Mouse (Mus musculus) left cerebral cortex, postnatal 36 days (tissue): ENCODE results near the gene Fgfr2. TPM values are rescaled to one million over a fixed set of nuclear protein-coding genes. Genes with fewer than 3 reads are reported as not detected.

Experiments
- DNase-seq, 2 experiments: peaks; one replicate each; pipeline ENCODE4 v3.0.0; 2021 to 2022; ENCODE audit warnings: low spot score in 2 of 2, mixed read lengths in 1 of 2
- intact Hi-C: fragments of 180-260 bp; cut with DNase I; formaldehyde crosslinking; loops from one replicate; pipeline ENCODE4 v1.15.1; 2025
- total RNA-seq, 2 experiments: library from RNA; stranded (reverse); gene quantifications; 2 replicates each; pipeline ENCODE4 v1.2.3; 2021

The Fgfr2 gene
- total RNA-seq, 2 experiments from 2014 or later, result 41.6 to 46.6 TPM

GRCm38 (mm10) chr7:130380769-130381355 lies 2742.3 kb downstream of the Fgfr2 start:
- intact Hi-C loops, result loop anchor here (5.0 kb wide), 3 partner anchors 91 to 729 kb away; no protein-coding TSS in a partner anchor
- no peak for DNase-seq

- no peak for DNase-seq
- intact Hi-C loops, result loop anchor here (5.0 kb wide), 3 partner anchors 92 to 728 kb away; no protein-coding TSS in a partner anchor
Measured at GRCm38 (mm10) chr7:130380367-130380766, 2742.8 kb downstream of the Fgfr2 start.

GRCm38 (mm10) chr7:130379886-130380285 lies 2743.3 kb downstream of the Fgfr2 start:
- intact Hi-C loops, result loop anchor here (5.0 kb wide), 3 partner anchors 92 to 728 kb away; no protein-coding TSS in a partner anchor
- no peak for DNase-seq

GRCm38 (mm10) chr7:130378308-130378707 lies 2744.8 kb downstream of the Fgfr2 start:
- intact Hi-C loops, result no loop called here

GRCm38 (mm10) chr7:130374311-130374710 lies 2748.8 kb downstream of the Fgfr2 start:
- no peak for DNase-seq
- intact Hi-C loops, result no loop called here

More at GRCm38 (mm10) chr7:130378308-130378707, 2744.8 kb downstream of the Fgfr2 start:
- no peak for DNase-seq

GRCm38 (mm10) chr7:130368827-130369641 lies 2754.1 kb downstream of the Fgfr2 start:
- intact Hi-C loops, result no loop called here
- no peak for DNase-seq

GRCm38 (mm10) chr7:130368036-130368826 lies 2754.9 kb downstream of the Fgfr2 start:
- DNase-seq, result no peak
- intact Hi-C loops, result no loop called here

GRCm38 (mm10) chr7:130367222-130368035 lies 2755.7 kb downstream of the Fgfr2 start:
- intact Hi-C loops, result no loop called here
- no peak for DNase-seq

GRCm38 (mm10) chr7:130365711-130366110 lies 2757.4 kb downstream of the Fgfr2 start:
- no peak for DNase-seq
- intact Hi-C loops, result no loop called here

- intact Hi-C loops, result loop anchor here (1.0 kb wide), 1 partner anchor 16 kb away; no protein-coding TSS in a partner anchor
- DNase-seq, result no peak
Measured at GRCm38 (mm10) chr7:130340412-130341152, 2782.6 kb downstream of the Fgfr2 start.

GRCm38 (mm10) chr7:130337601-130338000 lies 2785.5 kb downstream of the Fgfr2 start:
- DNase-seq, result no peak
- intact Hi-C loops, result no loop called here

GRCm38 (mm10) chr7:130335440-130336051 lies 2787.6 kb downstream of the Fgfr2 start:
- DNase-seq, result no peak
- intact Hi-C loops, result no loop called here

- DNase-seq, result no peak
- intact Hi-C loops, result no loop called here
Measured at GRCm38 (mm10) chr7:130332515-130333220, 2790.5 kb downstream of the Fgfr2 start.

- intact Hi-C loops, result no loop called here
- no peak for DNase-seq
Measured at GRCm38 (mm10) chr7:130327603-130328365, 2795.4 kb downstream of the Fgfr2 start.

- intact Hi-C loops, result no loop called here
- DNase-seq, result no peak
Measured at GRCm38 (mm10) chr7:130325983-130326433, 2797.1 kb downstream of the Fgfr2 start.

GRCm38 (mm10) chr7:130324716-130325401 lies 2798.3 kb downstream of the Fgfr2 start:
- intact Hi-C loops, result no loop called here
- no peak for DNase-seq
